Mouse (Mus musculus): ENCODE results near the gene Kctd11.
"Not testable (repeated sequence)": the region's sequence is repeated elsewhere in the genome, so short reads cannot be mapped to it uniquely, and the experiment has no call there.

The Kctd11 gene

GRCm38 (mm10) chr11:69880853-69881603, at the start of gene Kctd11:
TSS of gene Kctd11 (minus strand) at chr11:69881406.
- peak; percentile 90 for DNase-seq (ENCODE audit: low read depth, low spot score)

DNA sequence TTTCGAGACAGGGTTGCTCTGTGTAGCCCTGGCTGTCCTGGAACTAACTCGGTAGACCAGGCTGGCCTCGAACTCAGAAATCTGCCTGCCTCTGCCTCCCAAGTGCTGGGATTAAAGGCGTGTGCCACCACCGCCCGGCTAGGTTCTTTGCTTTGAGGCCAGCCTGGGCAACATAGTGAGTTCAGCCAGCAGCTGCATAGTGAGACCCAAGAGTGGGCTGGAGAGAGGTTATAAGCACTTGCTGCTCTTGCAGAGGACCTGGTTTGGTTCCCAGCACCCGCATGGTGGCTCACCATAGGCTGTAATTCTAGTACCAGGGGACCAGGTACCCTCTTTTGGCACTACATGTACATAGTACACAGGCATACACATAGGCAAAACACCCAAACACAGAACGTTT, 49.0 kb upstream of the Kctd11 start:
- not testable (repeated sequence) for DNase-seq (ENCODE audit: low read depth, low spot score)

GRCm38 (mm10) chr11:69929712-69930111, 48.5 kb upstream of the Kctd11 start:
- DNase-seq (ENCODE audit: low read depth, low spot score) = no peak

- no peak for DNase-seq (ENCODE audit: low read depth, low spot score)
Measured at GRCm38 (mm10) chr11:69927501-69927900, 46.3 kb upstream of the Kctd11 start.

DNA sequence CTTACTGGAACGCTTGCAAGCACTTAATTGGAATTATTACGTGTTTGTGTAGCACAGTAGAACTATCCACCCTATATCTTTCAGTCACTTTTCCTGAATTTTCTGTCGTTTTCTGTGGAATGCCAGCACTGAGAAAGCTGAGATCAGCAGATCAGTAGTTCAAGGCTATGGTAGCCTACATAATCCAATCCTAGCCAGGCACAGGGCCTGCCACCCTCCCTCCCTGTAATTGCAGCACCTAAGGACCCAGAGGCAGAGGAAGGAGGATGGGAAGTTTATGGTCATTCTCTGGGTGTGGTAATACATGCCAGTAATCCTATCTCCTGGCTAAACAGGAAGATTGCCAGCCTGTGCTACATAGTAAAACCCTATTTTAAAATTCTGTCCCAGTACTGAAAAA, 41.6 kb upstream of the Kctd11 start:
- DNase-seq (ENCODE audit: low read depth, low spot score) = no peak

DNA sequence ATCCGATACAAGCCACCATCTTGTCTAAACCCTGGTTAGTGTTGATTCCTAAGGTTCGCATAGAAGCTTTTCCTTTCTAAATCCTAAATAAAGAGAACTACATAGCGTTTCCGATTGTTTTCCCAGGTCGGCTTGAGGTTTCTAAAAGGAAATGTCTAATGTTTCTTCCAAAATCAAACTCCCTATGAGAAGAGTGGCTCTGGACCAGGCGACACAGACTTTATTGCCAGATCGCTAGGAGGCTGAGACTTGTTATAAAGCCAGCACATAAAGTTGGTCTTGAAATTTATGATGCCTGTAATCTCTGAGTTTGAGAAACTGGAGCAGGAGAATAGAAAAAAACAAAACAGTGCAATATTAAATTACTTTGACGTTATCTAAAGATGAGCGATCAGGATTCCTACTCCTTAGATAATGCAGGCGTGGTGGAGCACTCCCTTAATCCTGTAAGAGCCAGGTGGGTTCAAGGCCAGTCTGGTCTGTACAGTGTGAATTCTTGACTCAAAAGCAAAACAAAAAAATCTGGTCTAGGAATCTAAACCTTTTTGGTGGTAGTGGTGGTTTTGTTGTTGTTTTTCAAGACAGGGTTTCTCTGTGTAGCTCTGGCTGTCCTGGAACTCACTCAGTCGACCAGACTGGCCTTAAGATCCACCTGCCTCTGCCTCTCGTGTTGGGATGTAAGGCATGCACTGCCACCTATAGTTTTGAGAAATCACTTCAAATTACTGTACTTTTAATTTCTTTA, 41.0 kb upstream of the Kctd11 start:
- no peak for DNase-seq (ENCODE audit: low read depth, low spot score)

- peak; percentile 100 for DNase-seq (ENCODE audit: low read depth, low spot score)
Measured at GRCm38 (mm10) chr11:69921114-69922011, 40.2 kb upstream of the Kctd11 start, which contains the start of gene Eif5a. TSS of gene Eif5a (minus strand) at chr11:69921958.

DNA sequence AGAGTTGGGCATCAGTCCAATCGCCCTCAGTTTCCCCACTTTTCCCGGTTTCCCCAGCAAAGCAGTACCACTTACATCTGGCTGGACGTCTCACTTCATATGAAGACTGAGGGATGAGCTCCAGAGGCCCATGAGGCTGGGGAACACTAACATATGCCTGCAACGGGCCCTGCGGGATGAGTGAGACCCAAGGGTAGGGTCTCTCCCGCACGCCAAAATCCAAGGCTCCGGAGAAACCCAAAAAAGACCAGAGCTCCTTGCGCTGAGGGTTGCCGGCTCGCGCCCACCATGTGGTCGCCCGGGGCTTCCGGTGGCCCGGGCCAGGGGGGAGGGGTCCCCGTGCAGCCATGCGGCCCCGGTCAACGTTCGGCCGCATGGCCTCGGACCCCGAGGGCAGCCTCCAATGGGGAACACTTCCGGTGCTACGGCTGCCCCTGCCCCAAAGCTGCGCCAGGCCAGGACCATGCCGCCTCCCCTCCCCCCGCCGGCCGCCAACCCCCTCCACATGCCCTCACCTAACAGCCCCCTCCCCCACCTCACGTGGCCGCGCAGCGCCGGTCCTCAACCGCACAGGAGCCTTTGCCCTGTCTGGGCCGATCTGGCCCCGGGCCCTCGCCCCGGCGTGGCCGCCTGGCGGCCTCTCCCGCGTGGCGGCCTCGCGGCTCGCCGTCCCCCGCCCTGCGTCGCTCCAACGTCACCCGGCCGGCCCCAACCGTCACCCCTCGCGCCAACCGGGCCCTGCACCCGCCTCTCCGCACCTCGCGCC, 39.2 kb upstream of the Kctd11 start:
- DNase-seq (ENCODE audit: low read depth, low spot score) = peak; percentile 57

GRCm38 (mm10) chr11:69919661-69920265, 38.6 kb upstream of the Kctd11 start:
- peak; percentile 86 for DNase-seq (ENCODE audit: low read depth, low spot score)

GRCm38 (mm10) chr11:69919053-69919452, 37.8 kb upstream of the Kctd11 start:
- DNase-seq (ENCODE audit: low read depth, low spot score) = no peak

GRCm38 (mm10) chr11:69918118-69918517, 36.9 kb upstream of the Kctd11 start:
- DNase-seq (ENCODE audit: low read depth, low spot score) = no peak

GRCm38 (mm10) chr11:69917379-69917948, 36.3 kb upstream of the Kctd11 start:
- no peak for DNase-seq (ENCODE audit: low read depth, low spot score)

DNA sequence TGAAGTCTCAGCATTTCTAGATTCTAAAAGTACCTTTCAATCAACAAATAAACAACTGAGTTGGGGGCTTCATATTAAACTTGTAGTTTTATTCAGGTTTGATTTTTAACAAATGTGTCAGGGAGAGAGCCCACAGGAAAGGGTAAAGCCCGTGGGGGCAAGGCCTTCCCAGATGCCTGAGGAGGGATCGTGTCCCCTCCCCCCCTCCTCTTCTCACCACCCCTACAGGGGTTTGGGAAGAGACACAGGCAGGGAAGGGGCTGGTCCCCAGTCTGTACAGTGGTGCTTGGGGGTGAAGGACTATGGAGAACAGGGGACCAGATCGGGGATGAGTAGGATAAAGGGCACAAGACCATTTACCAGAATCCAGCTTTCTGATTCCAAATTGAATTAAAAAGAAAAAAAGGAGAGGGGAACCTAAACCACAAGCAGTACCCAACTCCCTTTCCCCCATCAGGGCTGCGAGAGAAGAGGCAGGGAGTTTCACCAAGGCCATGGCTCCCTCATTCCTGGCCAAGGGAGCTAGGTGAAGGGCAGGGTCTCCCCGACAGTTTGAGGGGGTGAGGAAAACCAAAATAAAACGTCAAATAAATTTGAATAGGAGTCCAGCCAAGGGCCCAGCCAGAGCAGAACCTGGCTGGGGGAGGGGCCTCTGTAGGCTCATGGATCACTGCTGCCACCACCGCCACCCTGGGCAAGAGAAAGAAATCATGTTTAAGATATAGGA, 35.6 kb upstream of the Kctd11 start:
- DNase-seq (ENCODE audit: low read depth, low spot score) = not testable (repeated sequence)

- DNase-seq (ENCODE audit: low read depth, low spot score) = no peak
Measured at GRCm38 (mm10) chr11:69915667-69916627, 34.7 kb upstream of the Kctd11 start.

GRCm38 (mm10) chr11:69914917-69915430, 33.8 kb upstream of the Kctd11 start:
- no peak for DNase-seq (ENCODE audit: low read depth, low spot score)

GRCm38 (mm10) chr11:69914372-69914764, 33.2 kb upstream of the Kctd11 start:
- no peak for DNase-seq (ENCODE audit: low read depth, low spot score)

- DNase-seq (ENCODE audit: low read depth, low spot score) = peak; percentile 91
Measured at GRCm38 (mm10) chr11:69913554-69914371, 32.6 kb upstream of the Kctd11 start, which contains the start of gene Gps2. TSS of gene Gps2 (plus strand) at chr11:69913888.

All from skeletal muscle tissue, adult 2 months (tissue).